Mouse (Mus musculus): ENCODE results near the gene Pax1.

Gene Pax1

GRCm38 (mm10) chr2:147373667-147374007 lies 11.9 kb downstream of the Pax1 start:
- DNase-seq: no peak

GRCm38 (mm10) chr2:147374245-147374644 lies 12.5 kb downstream of the Pax1 start:
- no peak for DNase-seq

- DNase-seq: no peak
Observed at GRCm38 (mm10) chr2:147375019-147375715, 13.4 kb downstream of the Pax1 start.

- no peak for DNase-seq
Observed at GRCm38 (mm10) chr2:147378934-147379333, 17.2 kb downstream of the Pax1 start.

- no peak for DNase-seq
Observed at GRCm38 (mm10) chr2:147383373-147383772, 21.6 kb downstream of the Pax1 start.

GRCm38 (mm10) chr2:147386949-147387348 lies 25.2 kb downstream of the Pax1 start:
- no peak for DNase-seq

GRCm38 (mm10) chr2:147409323-147409722 lies 47.6 kb downstream of the Pax1 start:
- DNase-seq: no peak

GRCm38 (mm10) chr2:147415037-147415436 lies 53.3 kb downstream of the Pax1 start:
- no peak for DNase-seq

- no peak for DNase-seq
Observed at GRCm38 (mm10) chr2:147424582-147425255, 63.0 kb downstream of the Pax1 start.

- DNase-seq: no peak
Observed at GRCm38 (mm10) chr2:147429607-147430356, 68.1 kb downstream of the Pax1 start.

GRCm38 (mm10) chr2:147433120-147433519 lies 71.4 kb downstream of the Pax1 start:
- no peak for DNase-seq
